Mouse (Mus musculus) embryonic fibroblast, embryonic 13.5 days (primary cell): ENCODE measurements at regions not wholly inside any gene's neighbourhood (a gene's known extent, or its start where the extent isn't known, plus 50 kb on each side); places are given as distances from the start of the nearest gene placed in this dataset.

Source experiments
- CTCF ChIP-seq: IDR thresholded peaks from 2 replicates; pipeline ENCODE4 v1.5.1; 2011; ENCODE audit warnings: mild to moderate bottlenecking, control low read depth, low read length, moderate library complexity, borderline replicate concordance; ENCODE audit not compliant: insufficient read depth
- POLR2A ChIP-seq: IDR thresholded peaks from 2 replicates; pipeline ENCODE4 v1.6.1; 2011; ENCODE audit warnings: low read depth, mild to moderate bottlenecking, control low read depth, low read length, moderate library complexity

DNA sequence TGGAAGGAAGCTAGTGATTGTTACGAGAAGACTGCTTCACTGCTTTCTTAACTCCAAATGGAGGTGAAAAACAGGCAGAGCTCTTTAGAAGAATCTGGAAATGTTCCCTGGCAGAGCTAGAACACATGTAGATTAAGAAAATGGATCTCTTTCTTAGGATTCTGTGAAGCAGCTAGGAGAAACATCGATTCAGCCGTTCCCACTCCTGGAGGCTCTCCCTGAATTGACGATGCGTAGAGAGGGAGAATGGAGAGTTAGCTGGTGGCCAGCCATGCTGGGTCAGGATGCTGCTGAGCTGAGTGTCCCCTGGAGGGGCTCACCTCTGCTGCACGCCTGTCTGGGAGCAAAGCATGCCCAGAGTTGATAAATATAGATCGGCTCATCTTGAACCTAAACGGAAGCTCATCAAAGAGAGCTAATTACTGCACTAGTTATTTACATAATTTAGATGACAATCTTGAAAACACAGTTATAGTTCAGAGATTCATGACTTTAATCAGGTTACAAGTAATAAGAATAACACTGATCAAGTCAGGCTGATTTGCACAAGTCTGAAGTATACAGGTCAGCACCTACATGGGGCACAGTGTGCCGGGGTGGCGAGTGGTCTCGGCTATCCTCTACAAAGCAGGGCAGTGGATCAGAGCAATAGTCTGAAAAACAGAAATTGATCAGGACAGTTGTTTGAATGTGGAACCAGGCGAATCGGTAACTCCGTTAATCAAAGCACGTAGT lies 273.0 kb downstream of the Rngtt start:
- TF ChIP-seq CTCF = no peak
- no peak for TF ChIP-seq POLR2A
